Mouse (Mus musculus) hindbrain, embryonic 16.5 days (tissue): ENCODE data around the gene Mrps7. TPM values are rescaled to one million over a fixed set of nuclear protein-coding genes. Genes with fewer than 3 reads are reported as not detected.

Experiments used
- ATAC-seq: fragments of 200-750 bp; cut with Nextera tagmentation; 2 replicates; pipeline ENCODE4 v1.8.0; 2017; ENCODE audit warnings: moderate TSS enrichment, moderate library complexity
- H3K27ac ChIP-seq: fragments of 300-500 bp; sonication (generic); 2 replicates; pipeline ENCODE4 v1.5.1; 2014; ENCODE audit warnings: low read depth, mild to moderate bottlenecking, control low read depth, low read length, moderate library complexity
- H3K27me3 ChIP-seq: fragments of 300-500 bp; sonication (generic); replicated peaks from 2 replicates; pipeline ENCODE4 v1.6.1; 2014; ENCODE audit warnings: low read length; ENCODE audit not compliant: control insufficient read depth, insufficient read depth
- H3K36me3 ChIP-seq: fragments of 300-500 bp; sonication (generic); 2 replicates; pipeline ENCODE4 v1.6.1; 2014; ENCODE audit warnings: mild to moderate bottlenecking, low read length, moderate library complexity, mixed read lengths; ENCODE audit not compliant: control insufficient read depth, insufficient read depth
- H3K4me1 ChIP-seq: fragments of 300-500 bp; sonication (generic); 2 replicates; pipeline ENCODE4 v1.6.1; 2014; ENCODE audit warnings: low read depth, low read length; ENCODE audit not compliant: control insufficient read depth, insufficient read depth
- H3K4me2 ChIP-seq: fragments of 300-500 bp; sonication (generic); 2 replicates; pipeline ENCODE4 v1.6.1; 2014; ENCODE audit warnings: mild to moderate bottlenecking, low read length, control low read depth, moderate library complexity
- H3K4me3 ChIP-seq: fragments of 300-500 bp; sonication (generic); 2 replicates; pipeline ENCODE4 v1.5.1; 2014; ENCODE audit warnings: mild to moderate bottlenecking, low read length, control low read depth, moderate library complexity
- H3K9ac ChIP-seq: fragments of 300-500 bp; sonication (generic); 2 replicates; pipeline ENCODE4 v1.6.1; 2014; ENCODE audit warnings: low read depth, mild to moderate bottlenecking, control low read depth, low read length, moderate library complexity
- H3K9me3 ChIP-seq: fragments of 300-500 bp; sonication (generic); 2 replicates; pipeline ENCODE4 v1.6.1; 2014; ENCODE audit warnings: mild to moderate bottlenecking, low read length, moderate library complexity; ENCODE audit not compliant: control insufficient read depth
- WGBS: fragments of 180-500 bp; shearing (Covaris S2); extraction: QIAGEN DNeasy Blood & Tissue Kit; methylation state at CpG from one replicate; pipeline ENCODE4 v1.1.7; 2014; 5-methylcytosine and 5-hydroxymethylcytosine counted together
- polyA plus RNA-seq: library from polyadenylated mRNA; unstranded; fragments of >200 nt; fragmentation: Nextera tagmentation; extraction: Ambion mirVana; gene quantifications from 2 replicates; pipeline ENCODE4 v1.2.1, GENCODE M21; 2015

Gene Mrps7
- polyA plus RNA-seq, 1 experiment from 2014 or later: 82.2 TPM

DNA sequence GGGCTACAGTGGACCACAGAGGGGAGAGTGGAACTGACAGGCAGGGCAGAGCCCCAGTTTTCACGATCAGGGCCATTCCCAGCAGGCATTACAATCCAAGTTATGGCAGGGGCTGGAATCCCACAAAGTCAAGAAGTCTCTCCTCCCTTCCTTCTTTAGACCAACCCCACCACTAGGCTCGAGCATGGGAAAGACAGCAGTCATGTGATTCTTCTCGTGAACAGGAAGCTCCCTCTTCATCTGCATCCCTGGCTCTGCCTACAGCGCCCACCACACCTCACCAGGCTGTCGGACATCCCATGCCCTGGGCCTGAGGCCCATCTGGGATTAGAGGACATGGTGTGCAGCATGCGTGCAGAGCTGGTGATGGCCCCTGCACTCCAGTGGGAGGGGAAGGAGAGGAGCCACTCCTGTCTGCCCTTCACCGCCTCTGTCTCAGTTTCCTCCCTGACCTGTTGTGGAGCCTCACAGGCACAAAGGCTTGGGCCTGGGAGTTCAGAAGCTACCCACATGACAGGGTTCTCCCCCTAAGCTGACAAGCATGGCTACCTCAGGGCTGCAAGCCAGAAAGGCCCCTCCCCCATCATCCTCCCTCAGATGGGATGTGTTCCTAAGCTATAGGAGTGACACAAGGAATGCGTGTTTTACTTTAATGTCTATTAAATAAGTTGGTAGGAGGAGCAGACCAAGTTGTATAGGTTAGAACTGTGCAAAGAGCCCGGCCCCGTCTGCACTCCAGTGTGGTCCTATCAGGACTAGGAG, 10.8 kb downstream of the Mrps7 start:
- no peak overlapping the region for H3K9ac ChIP-seq
- no peak for ATAC-seq

DNA sequence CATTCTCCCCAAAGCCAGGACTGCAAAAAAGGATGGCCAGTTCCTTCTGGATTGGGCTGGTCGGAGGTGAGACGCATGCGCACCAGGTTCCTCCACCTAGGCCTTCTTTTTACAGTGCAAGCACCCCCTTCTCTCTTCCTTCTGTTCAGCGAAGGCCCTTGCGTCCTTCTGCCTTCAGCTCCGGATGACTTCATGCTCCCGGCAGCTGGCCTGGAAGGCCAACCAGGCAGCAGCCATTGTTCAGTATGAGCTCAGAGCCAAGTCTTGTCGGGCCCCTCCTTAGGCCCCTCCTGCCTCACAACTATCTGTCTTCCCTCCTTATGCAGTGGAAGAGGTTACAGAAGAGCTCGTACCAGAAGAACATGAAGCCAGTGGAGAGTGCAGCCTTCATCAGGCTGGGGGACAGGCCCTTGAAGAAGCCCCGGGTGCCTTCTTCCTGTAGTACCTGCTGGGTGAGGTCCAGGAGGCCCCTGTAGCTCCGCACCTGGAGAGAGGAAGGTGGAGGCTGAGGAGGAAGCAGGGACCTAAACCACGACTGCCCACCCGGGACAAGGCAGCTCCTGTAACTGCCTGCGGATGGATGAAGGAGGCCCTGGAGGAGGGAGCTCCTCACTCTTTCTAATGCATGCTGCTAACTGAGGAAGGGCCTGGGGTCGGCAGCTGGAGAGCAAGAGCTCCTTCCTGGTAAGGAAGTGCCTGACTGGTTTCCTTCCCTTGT, 11.5 kb downstream of the Mrps7 start:
- Histone ChIP-seq H3K36me3 (peaks cover 10% of the 10 kb centered on the region), H3K27me3 (peaks cover 3% of the 10 kb centered on the region; the same call in 1 of the 2 replicates), H3K9me3 (no peaks in the 10 kb centered on the region), H3K4me1 (peaks cover 14% of the 10 kb centered on the region), H3K27ac (no peak overlapping the region), H3K4me3 (no peak overlapping the region), H3K4me2 (no peak overlapping the region), H3K9ac (no peak overlapping the region)
- WGBS: 83% methylated on average over 15 of the region's 15 CpGs
- no peak for ATAC-seq

More for the DNA sequence above, 10.8 kb downstream of the Mrps7 start:
- Histone ChIP-seq H3K4me1 (peaks cover 14% of the 10 kb centered on the region), H3K36me3 (peaks cover 10% of the 10 kb centered on the region), H3K4me2 (no peak overlapping the region), H3K9me3 (no peaks in the 10 kb centered on the region), H3K4me3 (no peak overlapping the region), H3K27ac (no peak overlapping the region), H3K27me3 (peaks cover 3% of the 10 kb centered on the region; the same call in 1 of the 2 replicates)
- WGBS: 87% methylated on average over 10 of the region's 10 CpGs

DNA sequence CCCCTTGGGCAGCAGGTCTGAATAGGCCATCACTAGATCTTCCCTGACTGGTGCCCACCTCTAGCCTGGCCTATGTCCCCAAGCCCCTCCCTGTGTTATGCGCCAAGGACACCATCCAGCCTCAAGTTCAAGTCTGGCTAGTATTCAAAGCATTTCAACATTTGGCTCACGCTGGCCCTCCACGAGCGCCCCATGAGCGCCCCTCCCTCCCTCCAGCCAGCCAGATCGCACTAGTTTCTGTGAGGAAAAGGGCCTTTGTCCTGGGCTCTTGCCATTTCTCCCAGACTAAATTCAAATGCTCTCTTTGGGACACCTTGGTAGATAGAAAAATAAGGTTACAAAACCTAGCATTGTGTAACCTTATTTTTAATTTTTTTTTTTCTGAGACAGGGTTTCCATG, 12.2 kb downstream of the Mrps7 start:
- no peak for ATAC-seq
- Histone ChIP-seq H3K4me1 (peaks cover 14% of the 10 kb centered on the region), H3K9me3 (no peaks in the 10 kb centered on the region), H3K27me3 (peaks cover 3% of the 10 kb centered on the region; the same call in 1 of the 2 replicates), H3K27ac (no peak overlapping the region), H3K4me2 (no peak overlapping the region), H3K4me3 (no peak overlapping the region), H3K36me3 (peaks cover 13% of the 10 kb centered on the region), H3K9ac (no peak overlapping the region)
- 94% methylated on average over 6 of the region's 6 CpGs for WGBS

DNA sequence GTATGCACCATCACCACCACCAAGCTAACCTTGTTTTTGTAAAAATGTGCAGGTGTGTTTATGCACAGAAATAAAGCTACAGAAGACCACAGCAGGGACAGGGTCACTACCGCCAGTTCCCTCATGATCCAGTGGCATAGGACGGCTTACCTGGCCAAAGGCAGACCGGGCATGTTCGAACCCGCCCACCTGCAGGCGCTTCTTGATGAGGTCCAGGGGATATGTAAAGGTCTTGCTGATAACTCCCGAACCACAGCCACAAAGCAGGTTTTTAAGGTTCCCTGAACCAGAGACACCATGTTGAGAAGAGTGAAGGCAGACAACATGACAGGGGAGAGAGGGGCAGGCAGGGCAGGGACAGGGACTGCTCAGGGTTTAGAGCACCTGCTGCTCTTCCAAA, 12.6 kb downstream of the Mrps7 start:
- Histone ChIP-seq H3K9me3 (no peaks in the 10 kb centered on the region), H3K4me1 (peaks cover 14% of the 10 kb centered on the region), H3K36me3 (peaks cover 14% of the 10 kb centered on the region), H3K4me3 (no peak overlapping the region), H3K9ac (no peak overlapping the region), H3K27ac (no peak overlapping the region), H3K4me2 (no peak overlapping the region), H3K27me3 (peaks cover 3% of the 10 kb centered on the region; the same call in 1 of the 2 replicates)
- no peak for ATAC-seq
- WGBS: 93% methylated on average over 7 of the region's 7 CpGs

DNA sequence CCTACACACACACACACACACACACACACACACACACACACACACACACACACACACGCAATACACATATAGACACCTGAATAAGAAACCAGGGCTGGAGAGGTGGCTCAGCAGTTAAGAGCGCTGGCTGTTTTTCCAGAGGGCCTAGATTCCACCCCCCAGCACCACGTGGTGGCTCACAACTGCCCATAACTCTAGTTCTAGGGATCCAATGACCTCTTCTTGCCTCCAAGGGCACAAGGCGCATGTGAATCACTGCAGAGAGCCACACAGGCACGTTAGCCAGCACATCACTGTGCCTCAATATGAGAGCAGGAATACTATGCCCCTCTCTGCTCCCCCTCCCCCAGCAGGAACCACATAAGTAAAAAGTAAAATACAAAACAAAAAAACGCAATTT, 13.2 kb downstream of the Mrps7 start:
- no peak for ATAC-seq
- H3K4me2 ChIP-seq: no peak overlapping the region
- H3K36me3 ChIP-seq: peaks cover 14% of the 10 kb centered on the region
- H3K9me3 ChIP-seq: no peaks in the 10 kb centered on the region
- H3K27ac ChIP-seq: no peak overlapping the region
- 78% methylated on average over 6 of the region's 6 CpGs for WGBS
- H3K4me3 ChIP-seq: no peak overlapping the region
- peaks cover 3% of the 10 kb centered on the region; the same call in 1 of the 2 replicates for H3K27me3 ChIP-seq
- no peak overlapping the region for H3K9ac ChIP-seq
- H3K4me1 ChIP-seq: peaks cover 10% of the 10 kb centered on the region

DNA sequence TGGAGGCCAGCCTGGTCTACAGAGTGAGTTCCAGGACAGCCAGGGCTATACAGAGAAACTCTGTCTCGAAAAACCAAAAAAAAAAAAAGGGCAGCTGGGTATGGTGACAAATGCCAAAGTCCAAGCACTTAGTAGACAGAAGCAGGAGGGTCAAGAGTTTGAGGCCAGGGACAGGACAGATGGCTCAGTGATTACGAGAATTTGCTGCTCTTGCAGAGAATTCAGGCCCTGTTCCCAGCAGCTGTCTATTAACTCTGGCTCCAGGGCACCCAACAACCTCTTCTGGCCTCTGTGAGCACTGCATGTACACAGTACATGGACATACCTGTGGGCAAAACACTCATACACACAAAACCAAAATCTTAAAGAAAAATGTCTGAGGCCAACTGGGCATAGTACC, 14.3 kb downstream of the Mrps7 start:
- Histone ChIP-seq H3K36me3 (peaks cover 25% of the 10 kb centered on the region), H3K4me1 (peaks cover 6% of the 10 kb centered on the region), H3K9me3 (no peaks in the 10 kb centered on the region), H3K4me3 (no peak overlapping the region), H3K9ac (no peak overlapping the region), H3K27me3 (peaks cover 3% of the 10 kb centered on the region; the same call in 1 of the 2 replicates), H3K27ac (no peak overlapping the region), H3K4me2 (no peak overlapping the region)
- 96% methylated on average over 2 of the region's 2 CpGs for WGBS
- no peak for ATAC-seq

DNA sequence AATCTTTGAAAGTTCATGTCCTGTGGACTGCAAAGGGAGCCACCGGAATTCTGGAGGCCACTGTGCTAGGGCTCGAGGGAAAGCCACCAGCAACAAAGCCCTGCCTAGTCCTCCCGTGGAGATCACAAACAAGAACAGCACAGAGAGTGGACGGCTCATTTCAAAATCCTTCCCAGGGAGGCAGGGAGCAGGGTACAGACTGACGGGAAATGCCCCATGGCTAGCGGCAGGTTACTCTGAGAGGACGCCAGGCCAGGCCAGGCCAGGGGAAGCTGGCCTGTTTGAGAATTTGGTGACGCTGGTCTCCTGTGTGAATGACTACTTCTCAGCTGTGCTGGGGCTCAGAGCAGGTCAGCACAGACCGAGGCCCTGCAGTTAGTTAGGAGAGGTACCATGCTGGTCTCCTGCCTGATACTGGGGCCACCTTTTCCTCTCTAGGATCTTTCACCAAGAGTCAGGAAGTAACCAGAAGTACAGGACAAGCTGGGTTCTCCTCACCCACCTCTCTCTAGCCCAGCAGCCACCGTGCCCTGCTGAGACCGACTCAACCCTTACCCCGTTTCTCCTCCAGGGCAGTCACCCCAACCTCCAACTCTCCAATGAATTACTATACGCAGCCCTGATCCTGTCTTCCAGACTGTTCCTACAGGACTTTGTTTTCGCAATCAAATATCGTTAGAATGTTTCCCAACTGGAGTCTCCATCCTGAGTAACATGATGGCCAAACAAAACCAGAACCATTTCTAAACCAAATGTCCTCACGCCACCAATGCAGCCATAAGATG, 15.2 kb downstream of the Mrps7 start:
- Histone ChIP-seq H3K27me3 (peaks cover 3% of the 10 kb centered on the region; the same call in 1 of the 2 replicates), H3K36me3 (peaks cover 27% of the 10 kb centered on the region), H3K9me3 (no peaks in the 10 kb centered on the region), H3K4me3 (no peak overlapping the region), H3K4me1 (no peaks in the 10 kb centered on the region), H3K9ac (no peak overlapping the region), H3K27ac (no peak overlapping the region), H3K4me2 (no peak overlapping the region)
- WGBS: 90% methylated on average over 16 of the region's 16 CpGs
- ATAC-seq: no peak

DNA sequence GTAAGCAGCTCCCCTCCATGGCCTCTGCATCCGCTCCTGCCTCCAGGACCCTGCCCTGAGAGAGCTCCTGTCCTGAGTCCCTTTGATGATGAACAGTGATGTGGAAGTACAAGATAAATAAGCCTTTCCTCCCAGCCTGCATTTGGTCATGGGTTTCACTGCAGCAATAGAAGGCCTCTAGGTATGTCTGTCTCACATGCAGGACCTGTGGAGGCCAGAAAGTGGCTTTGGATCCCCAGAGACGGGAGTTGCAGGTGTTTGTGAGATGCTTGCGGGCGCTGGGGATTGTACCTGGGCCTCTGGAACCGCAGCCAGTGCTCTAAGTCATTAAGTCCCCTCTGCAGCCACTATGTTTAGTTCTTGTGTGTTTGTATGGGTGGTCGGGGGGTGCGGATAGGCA, 16.2 kb downstream of the Mrps7 start:
- H3K27me3 ChIP-seq: no peaks in the 10 kb centered on the region
- H3K36me3 ChIP-seq: peaks cover 27% of the 10 kb centered on the region
- H3K4me2 ChIP-seq: no peak overlapping the region
- 95% methylated on average over 7 of the region's 7 CpGs for WGBS
- no peak overlapping the region for H3K4me3 ChIP-seq
- ATAC-seq: no peak
- no peak overlapping the region for H3K9ac ChIP-seq
- no peaks in the 10 kb centered on the region for H3K9me3 ChIP-seq
- H3K27ac ChIP-seq: no peak overlapping the region
- H3K4me1 ChIP-seq: no peaks in the 10 kb centered on the region
